14 mouse cellular contexts compared by ENCODE assay signal in the genomic region with DNA sequence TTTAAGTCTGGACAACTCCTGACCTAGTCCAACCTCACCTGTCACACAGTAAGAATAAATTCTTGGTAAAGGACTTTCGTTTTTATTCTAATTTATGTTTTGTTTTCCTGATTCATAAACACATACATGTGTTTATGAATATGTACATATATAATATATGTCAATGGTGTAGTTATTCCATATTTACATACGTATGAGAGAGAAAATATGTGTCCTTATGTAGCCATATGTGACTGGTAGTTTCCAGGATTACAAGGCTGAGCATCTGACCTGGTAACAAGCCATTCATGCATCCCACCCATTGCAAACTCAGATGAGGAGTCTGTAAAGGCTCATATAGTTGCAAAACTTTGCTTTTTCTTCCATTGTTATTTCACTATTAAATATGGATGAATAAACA.
"Had no signal": no experiment of that assay in that cellular context is flagged by ENCODE, and none has a peak within 500 bp of the region (broad histone marks: within the 10 kb centered on the region; RNA-seq: fewer than 3 reads in every experiment).

No protein-coding gene starts in this region.

- H3K36me3 ChIP-seq: neural tube, embryonic 15.5 days; stomach, embryonic 15.5 days had no signal

- H3K27me3 ChIP-seq: stomach, embryonic 15.5 days had no signal

- DNase-seq: retina, postnatal 1 day; right cerebral cortex, adult 18-20 months; right cerebral cortex, postnatal 14 days; right cerebral cortex, postnatal 25 days; spleen, adult 18-20 months; thymus, adult 18-20 months; thymus, adult 2 months; thymus, postnatal 14 days; thymus, postnatal 25 days; thymus, postnatal 36 days; thymus, postnatal 4 days had no signal

- H3K9me3 ChIP-seq: neural tube, embryonic 15.5 days; stomach, embryonic 15.5 days had no signal

- H3K4me3 ChIP-seq: neural tube, embryonic 15.5 days; stomach, embryonic 15.5 days had no signal

- H3K9ac ChIP-seq: neural tube, embryonic 15.5 days; stomach, embryonic 15.5 days had no signal

- H3K4me2 ChIP-seq: neural tube, embryonic 15.5 days; stomach, embryonic 15.5 days had no signal

- H3K27ac ChIP-seq: neural tube, embryonic 15.5 days; stomach, embryonic 15.5 days; stomach, postnatal 0 days had no signal
